Mouse (Mus musculus) liver, adult 2 months (tissue): ENCODE results near the gene Ccdc183. TPM values are rescaled to one million over a fixed set of nuclear protein-coding genes. Genes with fewer than 3 reads are reported as not detected.

Source experiments
- DNase-seq: peaks from one replicate; pipeline ENCODE4 v3.0.0-alpha.2; 2011; ENCODE audit warnings: low read depth, low spot score; ENCODE audit errors: extremely low read depth
- H3K27ac ChIP-seq: fragments of 200-500 bp; replicated peaks from 2 replicates; pipeline ENCODE4 v1.5.1; 2012; ENCODE audit warnings: low read depth, mild to moderate bottlenecking, control low read depth, inconsistent platforms, low read length; ENCODE audit not compliant: insufficient read depth
- H3K27me3 ChIP-seq: fragments of 200-500 bp; 2 replicates; pipeline ENCODE4 v1.6.1; 2012; ENCODE audit warnings: mild to moderate bottlenecking, moderate library complexity, low read length, inconsistent platforms; ENCODE audit not compliant: control insufficient read depth, insufficient read depth
- H3K36me3 ChIP-seq: fragments of 200-500 bp; 2 replicates; pipeline ENCODE4 v1.6.1; 2012; ENCODE audit warnings: low read length, inconsistent platforms; ENCODE audit not compliant: control insufficient read depth, insufficient read depth
- H3K4me1 ChIP-seq: fragments of 200-500 bp; 2 replicates; pipeline ENCODE4 v1.6.1; 2011; ENCODE audit warnings: low read length; ENCODE audit not compliant: control insufficient read depth, insufficient read depth
- H3K4me3 ChIP-seq: fragments of 200-500 bp; 2 replicates; pipeline ENCODE4 v1.5.1; 2011; ENCODE audit warnings: low read depth, mild to moderate bottlenecking, control low read depth, low read length, moderate library complexity; ENCODE audit not compliant: insufficient read depth
- H3K79me2 ChIP-seq: fragments of 200-500 bp; 2 replicates; pipeline ENCODE4 v1.6.1; 2012; ENCODE audit warnings: inconsistent platforms, mild to moderate bottlenecking, low read length, moderate library complexity; ENCODE audit not compliant: control insufficient read depth, insufficient read depth
- H3K9ac ChIP-seq: fragments of 200-500 bp; 2 replicates; pipeline ENCODE4 v1.6.1; 2012; ENCODE audit warnings: low read depth, mild to moderate bottlenecking, control low read depth, inconsistent platforms, low read length
- CTCF ChIP-seq: fragments of 200-500 bp; IDR thresholded peaks from 2 replicates; pipeline ENCODE4 v1.5.1; 2011; ENCODE audit warnings: low read depth, low read length, control low read depth
- POLR2A ChIP-seq: fragments of 200-500 bp; IDR thresholded peaks from 2 replicates; pipeline ENCODE4 v1.6.1; 2011; ENCODE audit warnings: low read length, control low read depth; ENCODE audit not compliant: insufficient read depth; ENCODE audit errors: extremely low read depth
- WGBS: fragments of 180-500 bp; shearing (Covaris S2); methylation state at CpG from one replicate; pipeline ENCODE4 v1.1.7; 2018; 5-methylcytosine and 5-hydroxymethylcytosine counted together
- polyA plus RNA-seq: library from polyadenylated mRNA; depleted of rRNA; stranded (reverse); fragments of >200 nt; gene quantifications from 2 replicates; pipeline ENCODE4 v1.2.3, GENCODE M21; 2012
- total RNA-seq: library from RNA; depleted of rRNA; stranded (reverse); fragments of >200 nt; gene quantifications from 2 replicates; pipeline ENCODE4 v1.2.3, GENCODE M21; 2014

Gene Ccdc183
- total and polyA plus RNA-seq, 2 experiments, result under 0.01 to 0.06 TPM

DNA sequence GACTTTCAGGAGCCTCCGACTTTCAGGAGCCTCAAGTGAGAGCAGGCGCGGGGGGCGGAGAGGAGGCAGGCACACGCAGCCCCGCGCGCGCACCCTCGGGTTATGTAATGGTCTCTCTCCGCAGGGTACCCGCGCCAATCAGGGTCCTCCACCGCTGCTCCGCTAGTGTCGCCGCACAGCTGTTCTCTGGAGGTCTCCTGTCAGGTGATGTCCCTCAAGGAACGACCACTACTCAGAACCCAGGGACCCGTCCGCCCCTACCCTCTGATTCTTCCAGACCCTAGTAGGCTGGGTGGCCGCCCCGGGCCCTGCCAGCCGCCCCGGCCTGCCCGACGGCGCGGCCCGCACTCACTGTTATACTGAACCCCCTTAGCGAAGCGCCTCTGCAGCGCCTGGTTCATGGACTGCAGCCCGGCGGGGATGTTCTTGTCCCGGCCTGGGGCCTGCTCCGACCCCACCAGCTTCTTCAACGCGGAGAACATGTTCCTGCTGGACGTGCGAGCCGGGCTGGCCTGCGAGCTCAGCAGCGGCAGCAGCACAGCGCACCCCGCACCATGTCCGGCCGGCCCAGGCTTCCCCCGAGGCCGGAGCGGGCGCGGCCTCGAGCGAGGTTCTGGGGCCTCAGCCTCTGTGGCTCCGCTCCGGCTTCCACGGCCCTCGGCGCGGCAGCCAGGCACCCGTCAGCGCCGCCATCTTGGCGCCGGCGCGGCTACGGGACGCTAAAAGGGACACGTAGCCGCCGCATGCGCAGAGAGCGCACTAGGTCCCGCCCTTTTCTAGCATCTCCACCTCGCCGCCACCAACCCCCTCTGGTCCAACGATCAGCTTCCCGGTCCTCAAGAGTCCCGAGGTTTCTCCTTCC is 9.5 kb downstream of the Ccdc183 start, which contains the start of gene Rabl6:
Gene Rabl6 (minus strand): TSS at position 761 of the 862 bp plus-strand sequence.
- Histone ChIP-seq H3K4me3 (peak within 1 kb of the TSS; percentile 97), H3K4me1 (peaks cover 11% of the 10 kb centered on the region; the same call in 1 of the 2 replicates), H3K9ac (peak within 1 kb of the TSS; percentile 99), H3K79me2 (peaks cover 20% of the 10 kb centered on the region; the same call in 1 of the 2 replicates), H3K27ac (peak within 1 kb of the TSS; percentile 88), H3K36me3 (no peaks in the 10 kb centered on the region), H3K27me3 (no peaks in the 10 kb centered on the region)
- TF ChIP-seq POLR2A (peak; percentile 73), CTCF (no peak)
- WGBS, result under 1% methylated on average over 80 of the region's 80 CpGs
- DNase-seq, result peak; percentile 60

DNA sequence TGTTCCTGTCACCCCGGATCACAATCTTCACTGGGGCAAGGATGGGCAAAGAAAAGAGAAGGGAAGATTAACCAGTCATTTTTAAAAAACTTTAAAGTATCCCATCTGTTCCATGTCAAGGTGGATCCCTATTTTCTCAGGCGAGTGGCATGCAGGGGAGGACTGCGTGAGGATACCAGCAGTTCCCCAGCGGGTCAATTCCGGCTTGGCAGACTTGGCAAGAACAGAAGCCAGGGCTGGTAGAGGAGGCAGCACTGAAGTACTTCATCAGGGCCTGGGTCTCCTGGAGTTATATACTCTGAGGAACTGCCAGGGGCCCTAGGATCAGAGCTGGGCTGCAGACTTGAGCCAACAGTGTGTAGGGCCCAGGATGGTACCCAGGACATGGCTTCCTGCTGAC is 15.0 kb downstream of the Ccdc183 start:
- Histone ChIP-seq H3K36me3 (peaks cover 22% of the 10 kb centered on the region), H3K27me3 (no peaks in the 10 kb centered on the region), H3K79me2 (peaks cover 12% of the 10 kb centered on the region; the same call in 1 of the 2 replicates), H3K9ac (no peak overlapping the region), H3K4me3 (no peak overlapping the region), H3K27ac (no peak overlapping the region), H3K4me1 (peaks cover 8% of the 10 kb centered on the region; the same call in 1 of the 2 replicates)
- WGBS, result 89% methylated on average over 5 of the region's 5 CpGs
- no peak for TF ChIP-seq CTCF
- no peak for TF ChIP-seq POLR2A
- no peak for DNase-seq

DNA sequence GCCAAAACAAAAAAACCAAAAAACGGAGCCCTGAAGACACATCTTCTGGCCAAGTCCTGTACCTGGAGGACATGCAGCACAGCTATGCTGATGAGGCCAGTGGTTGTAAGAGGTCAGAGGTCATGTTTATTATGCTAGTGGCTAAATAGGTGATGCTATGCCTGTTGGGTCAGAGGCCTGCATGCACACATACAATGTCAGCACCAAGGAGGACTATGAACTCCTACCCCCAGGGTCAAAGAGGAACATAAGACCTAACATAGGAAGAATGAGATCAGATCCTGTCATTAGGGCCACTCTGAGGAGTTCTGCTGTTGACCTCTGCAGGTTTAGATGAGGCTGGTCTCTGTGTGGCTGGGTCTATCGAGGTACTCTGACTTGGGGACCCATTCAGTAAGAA is 17.4 kb downstream of the Ccdc183 start:
- TF ChIP-seq CTCF (no peak), POLR2A (no peak)
- H3K4me1 ChIP-seq, result no peaks in the 10 kb centered on the region
- peak; percentile 26 for DNase-seq
- H3K27ac ChIP-seq, result no peak overlapping the region
- H3K36me3 ChIP-seq, result peaks cover 41% of the 10 kb centered on the region
- H3K9ac ChIP-seq, result no peak overlapping the region
- 67% methylated on average over 2 of the region's 2 CpGs for WGBS
- no peaks in the 10 kb centered on the region for H3K79me2 ChIP-seq
- H3K27me3 ChIP-seq, result no peaks in the 10 kb centered on the region
- H3K4me3 ChIP-seq, result no peak overlapping the region

DNA sequence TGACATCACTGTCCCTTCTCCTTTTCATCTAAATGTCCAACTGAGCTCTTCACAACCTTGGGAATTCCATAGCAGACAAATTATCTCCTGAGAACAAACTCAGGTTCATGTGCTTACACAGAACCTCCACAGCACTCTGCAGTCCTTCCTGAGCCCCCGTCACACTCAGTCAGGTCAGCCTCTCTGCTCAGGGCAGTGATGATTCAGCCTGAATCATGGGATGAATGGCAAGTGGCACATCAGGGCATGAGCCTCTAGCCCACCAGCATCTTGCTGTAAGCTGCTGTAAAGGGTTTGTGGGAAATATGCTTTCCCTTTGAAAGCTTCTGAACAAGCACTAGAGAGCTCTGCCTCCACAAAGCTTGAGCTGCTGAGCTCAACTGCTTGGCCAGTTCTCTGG is 18.7 kb downstream of the Ccdc183 start:
- TF ChIP-seq CTCF (no peak), POLR2A (no peak)
- Histone ChIP-seq H3K27me3 (no peaks in the 10 kb centered on the region), H3K79me2 (no peaks in the 10 kb centered on the region), H3K36me3 (peaks cover 48% of the 10 kb centered on the region), H3K4me1 (no peaks in the 10 kb centered on the region), H3K9ac (no peak overlapping the region), H3K27ac (no peak overlapping the region), H3K4me3 (no peak overlapping the region)
- 97% methylated on average over 1 of the region's 1 CpGs for WGBS
- no peak for DNase-seq

DNA sequence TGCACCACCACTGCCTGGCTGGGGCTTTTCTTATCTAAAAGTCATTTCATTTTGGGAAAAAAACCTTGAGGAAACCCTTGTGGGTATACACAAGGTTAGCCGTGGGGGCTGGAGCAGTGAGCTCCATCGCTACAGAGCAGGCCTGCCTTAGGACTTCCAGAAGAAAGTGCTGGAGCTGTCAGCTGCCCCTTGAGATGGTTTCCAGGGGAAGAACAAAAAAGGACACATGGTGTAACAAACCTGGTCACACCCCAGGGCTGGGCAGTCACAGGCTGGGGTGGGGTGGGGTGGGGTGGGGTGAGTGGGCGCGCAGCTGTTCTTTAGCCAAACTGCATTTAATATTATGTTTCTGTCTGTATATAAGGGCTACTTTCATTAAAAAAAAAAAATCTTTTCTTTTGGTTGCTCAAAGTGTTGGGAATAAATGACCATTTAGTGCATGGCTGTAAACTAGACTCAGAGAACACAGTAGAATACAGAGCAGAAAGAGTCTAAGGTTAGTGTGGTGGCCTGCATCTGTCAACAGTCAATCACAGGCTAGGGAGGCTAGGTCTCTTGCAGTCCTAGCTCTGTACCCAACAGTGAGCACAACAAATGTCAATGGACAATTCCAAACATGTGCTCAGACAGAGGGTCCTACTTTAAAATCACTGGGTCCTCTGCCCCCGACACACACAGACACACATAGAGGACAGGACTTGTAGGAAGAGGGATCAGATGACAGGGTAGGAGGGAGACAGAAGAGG is 20.5 kb downstream of the Ccdc183 start:
- no peak overlapping the region for H3K9ac ChIP-seq
- H3K79me2 ChIP-seq, result no peaks in the 10 kb centered on the region
- no peak overlapping the region for H3K4me3 ChIP-seq
- no peak for TF ChIP-seq POLR2A
- no peak for TF ChIP-seq CTCF
- 95% methylated on average over 5 of the region's 5 CpGs for WGBS
- no peak for DNase-seq
- H3K27ac ChIP-seq, result no peak overlapping the region
- H3K36me3 ChIP-seq, result peaks cover 57% of the 10 kb centered on the region
- no peaks in the 10 kb centered on the region for H3K27me3 ChIP-seq
- H3K4me1 ChIP-seq, result no peaks in the 10 kb centered on the region
